Mouse (Mus musculus) testis, postnatal 14 days (tissue): ENCODE data around the gene Vps9d1.
"Not testable (repeated sequence)": the region's sequence is repeated elsewhere in the genome, so short reads cannot be mapped to it uniquely, and the experiment has no call there.

Experiments
- DNase-seq: peaks from one replicate; pipeline ENCODE4 v3.0.0; 2021; ENCODE audit warnings: low spot score

Gene Vps9d1

DNA sequence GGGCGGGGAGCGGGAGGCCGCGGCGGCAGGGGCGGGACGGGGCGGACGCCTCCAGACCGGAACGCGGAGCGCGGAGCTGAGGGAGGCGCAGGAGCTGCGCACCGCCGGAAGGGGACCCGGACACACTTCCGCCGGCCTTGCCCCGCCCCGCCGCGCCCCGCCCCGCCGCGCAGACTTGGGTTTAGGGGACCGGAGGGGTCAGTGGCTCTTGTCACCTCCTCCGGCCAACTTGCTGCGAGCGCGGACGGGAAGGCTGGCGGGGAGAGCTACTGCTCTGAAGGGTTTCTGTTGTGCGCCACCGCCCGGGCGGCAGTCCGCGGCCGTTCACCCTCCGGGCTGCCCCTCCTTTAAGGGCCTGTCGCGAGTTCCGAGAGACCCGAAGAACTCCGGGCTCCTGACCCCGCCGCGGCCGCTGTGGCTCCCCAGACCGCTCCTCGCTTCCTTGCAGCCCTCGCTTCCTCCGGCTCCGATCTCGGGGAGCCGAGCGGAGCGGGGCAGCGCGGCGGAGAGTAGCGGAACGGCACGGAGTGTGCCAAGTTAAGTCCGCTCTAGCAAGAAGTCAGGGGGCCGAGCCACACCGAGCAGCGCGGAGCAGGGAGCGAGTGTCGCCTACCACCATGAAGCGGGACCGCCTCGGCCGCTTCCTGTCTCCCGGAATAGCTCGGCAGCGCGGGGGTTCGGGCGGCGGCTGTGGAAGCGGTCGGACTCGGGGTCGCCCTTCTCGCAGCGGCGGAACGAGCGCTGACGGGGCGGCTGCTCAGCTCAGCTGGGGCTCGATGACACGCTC, at the start of gene Vps9d1, which contains the start of gene Zfp276:
Gene Vps9d1, minus strand, starts transcription at position 250 of the 787 bp plus-strand sequence.
Gene Zfp276, plus strand, starts transcription at position 97 of the 787 bp plus-strand sequence.
- peak; percentile 87 for DNase-seq

- DNase-seq = no peak
Observed at GRCm38 (mm10) chr8:123298301-123298700, 44.2 kb upstream of the Vps9d1 start.

DNA sequence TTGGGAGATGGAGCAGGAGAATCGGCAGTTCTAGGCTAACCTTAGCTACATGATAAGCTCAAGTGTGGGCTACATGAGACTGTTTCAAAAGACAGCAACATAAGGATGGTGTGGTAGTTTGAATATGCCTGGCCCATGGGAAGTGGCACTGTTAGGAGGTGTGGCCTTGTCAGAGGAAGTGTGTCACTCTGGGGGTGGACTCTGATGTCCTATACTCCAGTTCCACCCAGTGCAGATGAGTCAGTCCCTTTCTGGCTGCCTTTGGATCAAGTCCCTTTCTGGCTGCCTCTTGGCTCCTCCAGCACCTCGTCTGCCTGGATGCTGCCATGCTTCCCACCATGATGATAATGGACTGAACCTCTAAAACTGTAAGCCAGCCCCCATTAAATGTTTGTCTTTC, 38.6 kb upstream of the Vps9d1 start:
- no peak for DNase-seq

GRCm38 (mm10) chr8:123292281-123292680, 38.1 kb upstream of the Vps9d1 start:
- DNase-seq = no peak

DNA sequence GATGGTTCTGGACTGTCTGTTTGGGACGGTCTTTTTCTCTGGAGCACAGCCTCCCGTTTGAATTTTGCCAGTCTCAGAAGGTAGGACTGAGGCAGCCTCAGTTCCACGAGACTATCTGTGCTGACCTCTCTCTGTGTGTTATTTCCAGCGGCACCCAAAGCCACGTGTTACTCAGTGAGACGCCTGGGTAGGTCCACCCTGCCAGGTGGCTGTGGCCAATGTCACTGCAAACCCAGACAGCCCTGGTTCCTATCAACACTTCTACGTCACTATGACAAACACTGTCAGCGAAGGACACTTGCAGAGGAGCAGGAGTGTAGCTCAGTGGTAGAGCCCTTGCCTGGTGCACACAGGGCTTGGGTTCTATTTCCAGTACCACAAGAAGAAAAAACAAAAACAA, 37.6 kb upstream of the Vps9d1 start:
- no peak for DNase-seq

DNA sequence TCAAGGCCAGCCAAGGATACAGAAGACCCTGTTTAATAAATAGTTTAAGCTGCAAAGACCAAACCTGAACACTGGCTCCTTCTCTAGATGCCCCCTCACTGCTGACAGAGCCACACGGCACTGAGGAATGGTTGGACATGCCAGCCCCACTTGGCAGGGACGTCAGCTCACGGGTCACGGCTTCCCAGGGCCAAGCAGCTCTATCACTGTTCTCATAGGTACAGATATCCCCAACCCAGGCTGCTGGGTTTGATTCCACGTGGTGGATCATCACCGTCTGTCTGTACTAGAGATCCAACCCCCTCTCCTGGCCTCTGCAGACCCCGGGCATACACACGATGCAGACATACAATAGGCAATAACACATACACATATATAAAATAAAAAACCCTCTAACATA, 36.5 kb upstream of the Vps9d1 start:
- no peak for DNase-seq

GRCm38 (mm10) chr8:123290166-123290565, 36.0 kb upstream of the Vps9d1 start:
- no peak for DNase-seq

DNA sequence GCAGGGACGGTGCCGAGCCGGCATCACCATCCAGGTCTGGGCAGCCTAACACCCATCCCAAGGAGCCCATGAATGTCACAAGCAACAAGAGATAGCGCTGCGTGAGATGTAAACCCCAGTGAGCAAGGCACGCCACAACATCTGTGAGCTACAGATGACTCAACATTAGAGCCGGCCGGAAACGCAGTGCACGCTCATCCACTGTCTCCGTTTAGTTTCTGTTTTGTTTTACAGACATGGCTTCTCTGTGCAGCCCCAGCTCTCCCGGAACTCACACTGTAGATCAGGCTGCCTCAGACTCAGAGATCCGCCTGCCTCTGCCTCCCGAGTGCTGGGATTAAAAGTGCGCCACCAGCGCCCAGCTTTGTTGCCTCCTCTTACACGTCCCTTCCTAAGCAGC, 33.2 kb upstream of the Vps9d1 start:
- DNase-seq = no peak

DNA sequence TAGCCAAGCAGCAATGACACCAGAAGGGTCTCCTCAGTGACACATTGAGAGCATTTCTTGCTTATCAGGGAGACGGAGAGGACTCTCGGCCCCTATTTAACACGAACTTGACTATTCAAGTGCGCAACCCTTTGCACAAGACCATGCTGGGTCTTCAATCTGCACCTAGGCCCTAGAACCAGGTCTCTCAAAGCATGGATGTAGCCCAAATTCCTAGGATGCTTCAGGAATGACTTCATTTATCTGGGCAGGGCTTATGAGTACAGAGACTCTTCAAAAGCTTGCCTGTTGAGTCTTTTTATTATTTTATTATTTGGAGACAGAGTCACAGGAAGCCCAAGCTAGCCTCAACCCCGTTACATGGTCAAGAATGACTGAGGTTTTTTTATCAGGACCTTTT, 30.3 kb upstream of the Vps9d1 start:
- no peak for DNase-seq

DNA sequence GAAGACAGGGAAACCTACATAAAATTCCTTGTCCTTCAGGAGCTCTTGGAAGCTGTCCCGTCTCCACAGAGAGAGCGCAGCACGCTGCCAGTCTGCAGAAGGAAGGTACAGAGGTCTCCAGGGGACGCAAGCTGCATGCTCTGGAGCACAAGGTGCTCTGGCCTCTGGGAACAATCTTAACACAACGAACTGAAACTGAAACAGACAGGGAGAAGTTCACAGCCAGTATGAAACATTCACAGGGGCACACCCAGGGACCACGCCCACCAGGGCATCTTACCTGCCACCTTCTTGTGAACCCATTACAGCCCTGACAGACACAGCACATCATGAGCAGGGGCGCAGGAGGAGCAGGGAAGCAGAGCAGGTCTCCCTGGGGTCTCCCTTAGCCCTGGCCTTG, 29.8 kb upstream of the Vps9d1 start:
- no peak for DNase-seq

DNA sequence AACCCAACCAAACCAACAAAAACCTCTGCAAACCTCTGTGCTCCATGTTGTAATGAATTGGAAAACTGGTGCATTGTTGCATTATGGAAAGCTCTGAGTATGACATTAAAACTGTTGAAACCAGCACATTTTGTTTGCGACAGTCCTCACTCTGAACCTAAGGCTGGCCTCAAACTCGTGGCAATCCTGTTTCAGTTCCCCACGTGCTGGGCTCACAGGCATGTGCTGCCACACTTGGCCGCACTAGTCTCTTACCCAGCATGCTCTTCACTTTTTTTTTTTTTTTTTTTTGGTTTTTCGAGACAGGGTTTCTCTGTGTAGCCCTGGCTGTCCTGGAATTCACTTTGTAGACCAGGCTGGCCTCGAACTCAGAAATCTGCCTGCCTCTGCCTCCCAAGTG, 28.8 kb upstream of the Vps9d1 start:
- DNase-seq = not testable (repeated sequence)

- no peak for DNase-seq
Observed at GRCm38 (mm10) chr8:123280302-123281094, 26.4 kb upstream of the Vps9d1 start.

- no peak for DNase-seq
Observed at GRCm38 (mm10) chr8:123279828-123280227, 25.7 kb upstream of the Vps9d1 start.

- DNase-seq = no peak
Observed at GRCm38 (mm10) chr8:123278445-123278844, 24.3 kb upstream of the Vps9d1 start.

DNA sequence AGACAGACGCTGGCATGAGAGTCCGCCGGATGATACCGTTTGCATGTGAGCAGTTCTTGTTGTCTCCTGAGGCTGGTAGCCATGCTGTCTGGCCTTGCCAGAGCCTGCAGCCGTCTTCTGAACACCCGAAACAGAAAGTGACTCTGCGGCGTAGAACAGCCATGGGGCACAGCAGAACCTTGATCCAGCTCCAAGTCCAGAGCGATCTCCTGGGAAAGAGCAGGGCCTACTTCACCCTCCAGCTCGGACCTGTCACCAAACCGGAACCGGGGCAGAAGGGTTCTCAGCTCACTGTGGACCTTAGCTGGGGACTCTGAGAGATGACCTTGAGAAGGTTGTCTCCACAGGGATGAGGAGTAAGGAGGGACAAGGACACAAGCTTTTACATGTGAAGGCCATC, 20.9 kb upstream of the Vps9d1 start:
- no peak for DNase-seq

DNA sequence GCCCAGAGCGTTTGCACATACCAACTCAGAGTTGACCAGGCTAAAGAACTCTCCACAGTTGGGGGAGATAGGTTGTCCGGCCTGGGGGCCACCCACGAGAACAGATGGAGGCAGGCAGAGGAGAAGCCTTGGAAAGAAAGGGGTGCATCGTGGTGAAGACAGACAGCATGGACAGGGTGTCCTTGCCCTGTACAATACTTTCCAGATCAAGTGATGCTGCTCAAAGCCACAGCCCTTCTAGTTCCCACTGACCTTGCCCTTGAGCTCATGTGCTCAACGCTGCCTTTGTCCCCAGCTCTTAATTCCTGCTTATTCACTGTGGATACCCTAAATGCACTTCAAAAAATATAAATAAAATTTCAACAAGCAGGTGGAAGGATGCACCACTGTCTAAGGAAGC, 20.3 kb upstream of the Vps9d1 start:
- no peak for DNase-seq

- DNase-seq = no peak
Observed at GRCm38 (mm10) chr8:123271901-123272300, 17.8 kb upstream of the Vps9d1 start.

GRCm38 (mm10) chr8:123271147-123271546, 17.0 kb upstream of the Vps9d1 start:
- no peak for DNase-seq

- DNase-seq = no peak
Observed at GRCm38 (mm10) chr8:123267926-123268656, 13.9 kb upstream of the Vps9d1 start.

DNA sequence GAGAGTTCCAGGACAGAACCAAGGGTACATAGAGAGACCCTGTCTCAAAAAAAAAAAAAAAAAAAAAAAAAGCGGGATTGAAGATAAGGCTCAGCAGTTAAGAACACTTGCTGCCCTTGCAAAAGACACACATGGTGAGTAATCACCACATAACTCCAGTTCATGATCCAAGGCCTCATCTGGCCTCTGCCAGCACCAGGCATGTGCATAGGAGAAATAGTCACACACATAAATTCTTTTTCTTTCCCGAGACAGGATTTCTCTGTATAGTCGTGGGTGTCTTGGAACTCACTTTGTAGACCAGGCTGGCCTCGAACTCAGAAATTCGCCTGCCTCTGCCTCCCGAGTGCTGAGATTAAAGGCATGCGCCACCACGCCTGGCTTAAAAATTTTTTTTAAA, 3.4 kb upstream of the Vps9d1 start:
- DNase-seq = not testable (repeated sequence)

DNA sequence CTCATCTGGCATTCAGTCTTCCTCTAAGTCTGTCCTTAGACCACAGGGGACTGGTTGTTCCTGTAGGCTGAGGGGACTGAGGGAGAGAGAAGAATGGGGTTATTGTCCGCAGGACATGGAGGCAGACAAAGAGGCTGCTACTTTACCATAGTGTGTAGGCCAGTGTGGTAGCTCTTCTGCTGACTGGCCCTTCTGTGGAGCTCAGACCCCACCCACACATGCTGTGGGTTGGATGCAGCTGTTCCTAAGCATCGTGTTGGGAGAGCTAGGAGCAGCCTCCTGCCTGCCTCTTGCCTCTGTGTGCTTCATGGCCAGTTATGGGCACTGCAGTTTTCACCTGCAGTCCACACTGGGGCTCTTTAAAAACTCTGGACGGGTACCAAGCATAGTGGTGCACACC, 3.0 kb upstream of the Vps9d1 start:
- no peak for DNase-seq

DNA sequence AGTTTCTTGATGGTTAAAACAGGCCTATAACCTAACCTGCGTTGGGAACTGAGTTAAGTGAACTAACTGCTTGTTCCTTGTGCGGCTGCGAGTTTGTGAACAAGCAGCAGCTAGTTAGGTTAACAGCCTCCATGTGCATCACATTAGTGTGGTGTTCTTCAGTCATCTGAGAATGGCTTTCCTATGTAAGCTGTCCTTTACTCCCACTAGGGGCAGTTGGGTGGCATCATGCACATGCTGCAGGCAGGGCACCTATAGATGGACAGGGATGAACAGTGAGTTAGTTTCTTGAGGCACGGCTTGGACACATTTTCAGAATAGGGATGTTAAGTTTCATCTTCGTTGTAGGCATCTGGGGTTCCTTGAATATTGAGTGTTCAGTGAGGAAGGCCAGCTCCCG, 1.0 kb upstream of the Vps9d1 start:
- DNase-seq = no peak
